Mouse (Mus musculus) CH12.LX (cell line): ENCODE results near the gene Sec22a. TPM values are rescaled to one million over a fixed set of nuclear protein-coding genes. Genes with fewer than 3 reads are reported as not detected.
A peak's percentile ranks its signal among the peaks of the same experiment; 100 is the strongest.

Source experiments
- DNase-seq: peaks from one replicate; pipeline ENCODE4 v3.0.0-alpha.2; 2013; ENCODE audit errors: extremely low read depth
- H3K27ac ChIP-seq: 2 replicates; pipeline ENCODE4 v1.5.1; 2012; ENCODE audit warnings: low read depth, mild to moderate bottlenecking, control low read depth, moderate library complexity; ENCODE audit not compliant: insufficient read depth
- H3K27me3 ChIP-seq: replicated peaks from 2 replicates; pipeline ENCODE3; 2012; ENCODE audit warnings: inconsistent platforms
- H3K36me3 ChIP-seq, 2 experiments: replicated peaks in 1 of 2; 2 replicates each; pipeline versions ENCODE3 to v1.6.1; 2012; ENCODE audit warnings: inconsistent platforms in 1 of 2, low read length in 1 of 2, mild to moderate bottlenecking in 1 of 2, mixed read lengths in 1 of 2, moderate library complexity in 1 of 2; ENCODE audit not compliant: control insufficient read depth in 1 of 2, insufficient read depth in 1 of 2
- H3K4me1 ChIP-seq, 2 experiments: 2 replicates each; pipeline ENCODE4 v1.6.1; 2012; ENCODE audit warnings: inconsistent platforms in 1 of 2, moderate library complexity in 1 of 2; ENCODE audit not compliant: insufficient read depth in 2 of 2, control insufficient read depth in 1 of 2
- H3K4me2 ChIP-seq: 2 replicates; pipeline ENCODE4 v1.6.1; 2012; ENCODE audit warnings: low read depth, mild to moderate bottlenecking, control low read depth; ENCODE audit not compliant: poor library complexity, insufficient read depth, severe bottlenecking
- H3K4me3 ChIP-seq, 3 experiments: fragments of 150-350 bp in 1 of 3; sonication (generic) in 1 of 3; replicated peaks in 1 of 3; 2 replicates each; pipeline versions ENCODE3 to v1.5.1; 2011 to 2012; ENCODE audit warnings: low read depth in 2 of 3, low read length in 2 of 3, mild to moderate bottlenecking in 2 of 3, moderate library complexity in 2 of 3, control low read depth in 1 of 3, improper control_type of control experiment in 1 of 3, inconsistent platforms in 1 of 3, mixed read lengths in 1 of 3; ENCODE audit not compliant: poor library complexity in 1 of 3
- H3K79me2 ChIP-seq: replicated peaks from 2 replicates; pipeline ENCODE4 v1.6.1; 2012; ENCODE audit warnings: mild to moderate bottlenecking, moderate library complexity; ENCODE audit not compliant: control insufficient read depth, poor library complexity, insufficient read depth, severe bottlenecking; ENCODE audit errors: extremely low read depth
- H3K9ac ChIP-seq: 2 replicates; pipeline ENCODE4 v1.6.1; 2012; ENCODE audit warnings: low read depth, mild to moderate bottlenecking, control low read depth, moderate library complexity; ENCODE audit not compliant: insufficient read depth
- H3K9me3 ChIP-seq: replicated peaks from 2 replicates; pipeline ENCODE3; 2012; ENCODE audit warnings: low read length, inconsistent platforms, mixed read lengths
- CTCF ChIP-seq, 2 experiments: IDR thresholded peaks in 1 of 2; conservative IDR thresholded peaks in 1 of 2; 2 replicates each; pipeline ENCODE4 v1.5.1; 2011 to 2012; ENCODE audit warnings: low read depth in 2 of 2, low read length in 2 of 2, improper control_type of control experiment in 1 of 2, inconsistent platforms in 1 of 2, mild to moderate bottlenecking in 1 of 2, moderate library complexity in 1 of 2
- E2F4 ChIP-seq: IDR thresholded peaks from 2 replicates; pipeline ENCODE4 v1.6.1; 2011; ENCODE audit warnings: low read depth, low read length, improper control_type of control experiment; ENCODE audit not compliant: insufficient replicate concordance
- EP300 ChIP-seq: IDR thresholded peaks from 2 replicates; pipeline ENCODE4 v1.6.1; 2011; ENCODE audit warnings: low read length, improper control_type of control experiment
- HCFC1 ChIP-seq: IDR thresholded peaks from 2 replicates; pipeline ENCODE4 v1.6.1; 2012; ENCODE audit warnings: low read depth, mild to moderate bottlenecking, inconsistent platforms, low read length, improper control_type of control experiment
- IRF4 ChIP-seq: IDR thresholded peaks from 2 replicates; pipeline ENCODE4 v1.6.1; 2014; ENCODE audit warnings: low read depth, mild to moderate bottlenecking, inconsistent platforms, low read length, improper control_type of control experiment
- JUN ChIP-seq: IDR thresholded peaks from 2 replicates; pipeline ENCODE4 v1.6.1; 2011; ENCODE audit warnings: low read depth, mild to moderate bottlenecking, low read length, improper control_type of control experiment, moderate library complexity; ENCODE audit not compliant: insufficient read depth
- JUND ChIP-seq: conservative IDR thresholded peaks from 2 replicates; pipeline ENCODE4 v1.6.1; 2011; ENCODE audit warnings: low read depth, low read length, improper control_type of control experiment
- KAT2A ChIP-seq: IDR thresholded peaks from 2 replicates; pipeline ENCODE4 v1.6.1; 2012; ENCODE audit warnings: low read length, improper control_type of control experiment, inconsistent platforms; ENCODE audit not compliant: insufficient replicate concordance
- MAFK ChIP-seq: IDR thresholded peaks from 2 replicates; pipeline ENCODE4 v1.6.1; 2011; ENCODE audit warnings: low read length, improper control_type of control experiment; ENCODE audit not compliant: insufficient replicate concordance
- MYC ChIP-seq: IDR thresholded peaks from 2 replicates; pipeline ENCODE4 v1.6.1; 2011; ENCODE audit warnings: low read depth, mild to moderate bottlenecking, improper control_type of control experiment, low read length
- NELFE ChIP-seq: IDR thresholded peaks from 2 replicates; pipeline ENCODE4 v1.6.1; 2011; ENCODE audit warnings: low read depth, low read length, improper control_type of control experiment
- PAX5 ChIP-seq: IDR thresholded peaks from 2 replicates; pipeline ENCODE4 v1.6.1; 2012; ENCODE audit warnings: low read length, inconsistent platforms, mixed read lengths
- POLR2A ChIP-seq: IDR thresholded peaks from 2 replicates; pipeline ENCODE4 v1.6.1; 2011; ENCODE audit warnings: low read depth, mild to moderate bottlenecking, improper control_type of control experiment, low read length
- RAD21 ChIP-seq: IDR thresholded peaks from 2 replicates; pipeline ENCODE4 v1.6.1; 2011; ENCODE audit warnings: low read depth, mild to moderate bottlenecking, low read length, improper control_type of control experiment, moderate library complexity
- SIN3A ChIP-seq: IDR thresholded peaks from 2 replicates; pipeline ENCODE4 v1.6.1; 2012; ENCODE audit warnings: low read length, improper control_type of control experiment, inconsistent platforms
- SMC3 ChIP-seq: IDR thresholded peaks from 2 replicates; pipeline ENCODE4 v1.6.1; 2011; ENCODE audit warnings: low read depth, low read length, improper control_type of control experiment
- TBP ChIP-seq: conservative IDR thresholded peaks from 2 replicates; pipeline ENCODE4 v1.6.1; 2011; ENCODE audit warnings: low read depth, low read length, improper control_type of control experiment
- TCF12 ChIP-seq: IDR thresholded peaks from 2 replicates; pipeline ENCODE4 v1.6.1; 2014; ENCODE audit warnings: low read depth, mild to moderate bottlenecking, inconsistent platforms, low read length, improper control_type of control experiment
- dilution Hi-C: fragments of 300-500 bp; cut with MboI; formaldehyde crosslinking; loops from 2 replicates; pipeline ENCODE4 v1.14.3; 2020; ENCODE audit warnings: low sequenced_read_pairs; ENCODE audit not compliant: extremely low pct_unique_long_range_greater_than_20kb, extremely low pct_ligation_motif_present
- in situ Hi-C: fragments of 300-500 bp; cut with MboI; formaldehyde crosslinking; loops from 3 replicates; pipeline ENCODE4 v1.14.3; 2019; ENCODE audit warnings: low sequenced_read_pairs, low pct_ligation_motif_present, low pct_unique_long_range_greater_than_20kb, mixed read lengths
- polyA plus RNA-seq: library from polyadenylated mRNA; unstranded; fragments of >175 nt; gene quantifications from 2 replicates; pipeline ENCODE4 v1.2.1, GENCODE M21; 2012; ENCODE audit warnings: low read depth; ENCODE audit not compliant: insufficient read length
- total RNA-seq, 2 experiments: library from RNA; depleted of rRNA; stranded (reverse); fragments of 300-350 nt in 1 of 2; fragments of >200 nt in 1 of 2; gene quantifications; 2 replicates each; pipeline ENCODE4 v1.2.3; 2012 to 2014

Sec22a gene
- total and polyA plus RNA-seq, 3 experiments: 8.6 to 17.8 (median 10.8) TPM

DNA sequence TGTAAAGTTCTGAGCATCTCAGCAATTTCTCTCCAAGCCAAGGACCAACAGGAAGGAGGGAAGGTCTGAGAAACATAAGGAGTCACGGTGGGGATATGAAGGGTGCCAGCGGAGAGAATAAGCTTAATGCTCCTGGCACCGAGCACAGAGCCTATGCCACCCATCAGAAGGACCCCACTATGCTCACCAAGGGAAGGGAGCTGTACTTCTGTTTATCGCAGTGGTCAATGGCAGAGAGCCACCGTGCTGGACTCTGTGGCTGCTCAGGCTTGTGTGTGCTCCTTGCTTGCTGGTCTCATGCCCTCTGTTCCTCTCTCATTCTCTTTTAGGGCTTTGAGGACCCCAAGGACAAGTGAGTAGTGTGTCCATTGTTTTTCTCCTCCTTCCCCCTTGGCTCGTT is 85.6 kb downstream of the Sec22a start:
- H3K27me3 ChIP-seq: peaks cover 94% of the 10 kb centered on the region
- no peak overlapping the region for H3K9ac ChIP-seq
- in situ Hi-C loops: no loop called here
- H3K36me3 ChIP-seq: no peaks in the 10 kb centered on the region
- H3K4me3 ChIP-seq: no peak overlapping the region
- H3K4me2 ChIP-seq: no peak overlapping the region
- no peaks in the 10 kb centered on the region for H3K79me2 ChIP-seq
- dilution Hi-C loops: no loop called here
- DNase-seq: no peak
- H3K9me3 ChIP-seq: no peaks in the 10 kb centered on the region
- H3K27ac ChIP-seq: no peak overlapping the region
- H3K4me1 ChIP-seq: no peaks in the 10 kb centered on the region
- TF ChIP-seq TCF12 (no peak), RAD21 (no peak), MYC (no peak), MAFK (no peak), HCFC1 (no peak), EP300 (no peak), IRF4 (no peak), SIN3A (no peak), PAX5 (no peak), E2F4 (no peak)

DNA sequence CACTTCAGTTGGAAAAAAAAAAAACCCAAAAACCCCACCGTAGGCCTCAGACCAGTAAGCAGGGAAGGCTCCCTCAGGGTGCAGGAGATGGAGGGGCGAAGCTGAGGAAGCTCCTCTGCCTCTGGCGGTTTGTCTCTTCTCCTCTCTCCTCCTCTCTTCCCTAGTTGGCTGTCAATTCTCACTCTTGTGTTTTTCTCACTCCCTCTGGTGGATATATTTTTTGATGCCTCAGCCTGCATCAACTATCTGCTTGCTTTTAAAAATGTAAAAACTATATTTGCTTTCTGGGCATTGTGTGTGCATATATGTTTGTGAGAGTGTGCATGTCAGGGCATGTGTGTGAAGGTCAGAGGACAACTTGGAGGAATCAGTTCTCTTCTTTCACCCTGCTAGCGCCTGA is 91.3 kb downstream of the Sec22a start:
- Histone ChIP-seq H3K9ac (no peak overlapping the region), H3K27me3 (peaks cover 85% of the 10 kb centered on the region), H3K9me3 (no peaks in the 10 kb centered on the region), H3K36me3 (no peaks in the 10 kb centered on the region), H3K79me2 (no peaks in the 10 kb centered on the region), H3K27ac (no peak overlapping the region)
- in situ Hi-C loops: no loop called here
- TF ChIP-seq CTCF (conservative IDR thresholded peaks at IDR 0.05 in 1 of 2, IDR thresholded peaks at IDR 0.05 in 1 of 2; ENCODE audit: low read depth in 2 of 2, low read length in 2 of 2): peak in 1 of 2 experiments; percentile 29; a peak in 2 of 4 replicates
- TF ChIP-seq JUND: no peak
- TF ChIP-seq SIN3A: no peak
- TF ChIP-seq TBP: no peak
- peak; percentile 13 for TF ChIP-seq RAD21
- peak; percentile 21; the same call in 1 of the 2 replicates for TF ChIP-seq SMC3
- TF ChIP-seq, all 38 proteins: peak for 3
- H3K4me3 ChIP-seq: no peak overlapping the region
- no peak for DNase-seq
- H3K4me2 ChIP-seq: no peak overlapping the region
- dilution Hi-C loops: no loop called here
- H3K4me1 ChIP-seq: no peaks in the 10 kb centered on the region

GRCm38 (mm10) chr16:35271572-35271971 is 92.1 kb downstream of the Sec22a start:
- dilution Hi-C loops: no loop called here
- Histone ChIP-seq H3K79me2 (no peaks in the 10 kb centered on the region), H3K9me3 (no peaks in the 10 kb centered on the region), H3K36me3 (no peaks in the 10 kb centered on the region), H3K4me2 (no peak overlapping the region), H3K27ac (no peak overlapping the region), H3K4me1 (no peaks in the 10 kb centered on the region), H3K9ac (no peak overlapping the region), H3K27me3 (peaks cover 86% of the 10 kb centered on the region), H3K4me3 (no peak overlapping the region)
- in situ Hi-C loops: no loop called here
- peak; percentile 24 for DNase-seq
- TF ChIP-seq IRF4 (no peak), HCFC1 (no peak), NELFE (no peak), CTCF (conservative IDR thresholded peaks at IDR 0.05 in 1 of 2, IDR thresholded peaks at IDR 0.05 in 1 of 2; ENCODE audit: low read depth in 2 of 2, low read length in 2 of 2) (peak in 1 of 2 experiments; percentile 54; a peak in 2 of 4 replicates), POLR2A (no peak), KAT2A (no peak), JUN (no peak), JUND (no peak), RAD21 (peak; percentile 40)
